9 mouse cellular contexts compared by ENCODE assay signal in genomic region chr1:180966542-180966941, GRCm38 (mm10). TPM values are rescaled to one million over a fixed set of nuclear protein-coding genes. Genes with fewer than 3 reads are reported as not detected.
A peak's percentile ranks its signal among the peaks of the same experiment; 100 is the strongest.
DNase-seq lines count a peak whose midpoint lies in the region; ATAC-seq lines count a peak whose summit lies in the region.
"Had no signal": no experiment of that assay in that cellular context is flagged by ENCODE, and none has a peak within 500 bp of the region (broad histone marks: within the 10 kb centered on the region; RNA-seq: fewer than 3 reads in every experiment).

No protein-coding gene starts in this region.

- no peaks in the 10 kb centered on the region for H3K9me3 ChIP-seq in embryonic facial prominence, embryonic 15.5 days (replicated peaks)
- no peaks in the 10 kb centered on the region for H3K9me3 ChIP-seq in hindbrain, embryonic 11.5 days (ENCODE audit: control insufficient read depth, low read length)

- H3K27me3 ChIP-seq in embryonic facial prominence, embryonic 15.5 days = no peaks in the 10 kb centered on the region
- H3K27me3 ChIP-seq in hindbrain, embryonic 11.5 days (ENCODE audit: control insufficient read depth, insufficient read depth, low read length) = no peaks in the 10 kb centered on the region

- no peak overlapping the region for H3K4me2 ChIP-seq in embryonic facial prominence, embryonic 15.5 days (replicated peaks)
- no peak overlapping the region for H3K4me2 ChIP-seq in hindbrain, embryonic 11.5 days (replicated peaks; ENCODE audit: low read depth, low read length)

- H3K4me1 ChIP-seq in embryonic facial prominence, embryonic 15.5 days = peaks cover 6% of the 10 kb centered on the region
- H3K4me1 ChIP-seq in hindbrain, embryonic 11.5 days (replicated peaks; ENCODE audit: control insufficient read depth, insufficient read depth, low read length) = no peaks in the 10 kb centered on the region

- peaks cover 76% of the 10 kb centered on the region for H3K36me3 ChIP-seq in embryonic facial prominence, embryonic 15.5 days
- H3K36me3 ChIP-seq in hindbrain, embryonic 11.5 days (ENCODE audit: control insufficient read depth, insufficient read depth, low read length) = no peaks in the 10 kb centered on the region

- peak; percentile 40 for DNase-seq in kidney, adult 11 months
- DNase-seq in kidney, adult 8-10 months = no peak
- peak; percentile 87 for DNase-seq in NIH3T3 (ENCODE audit: low read depth)
- peak; percentile 83 for DNase-seq in lung, postnatal 10 days
- DNase-seq in yolk sac, embryonic 10.5 days (ENCODE audit: low spot score) = no peak
- no peak for DNase-seq in hindbrain, embryonic 11.5 days (ENCODE audit: low spot score)
- DNase-seq: cerebellum, postnatal 10 days had no signal

- H3K9ac ChIP-seq in embryonic facial prominence, embryonic 15.5 days = no peak overlapping the region
- no peak overlapping the region for H3K9ac ChIP-seq in hindbrain, embryonic 11.5 days (ENCODE audit: low read depth, low read length)

- peak overlapping the region; percentile 39 for H3K27ac ChIP-seq in embryonic facial prominence, embryonic 15.5 days (replicated peaks)
- H3K27ac ChIP-seq in hindbrain, embryonic 11.5 days (ENCODE audit: low read depth, low read length) = no peak overlapping the region

- 32% methylated on average over 3 of the region's 3 CpGs for WGBS in embryonic facial prominence, embryonic 15.5 days
- 56% methylated on average over 3 of the region's 3 CpGs for WGBS in hindbrain, embryonic 11.5 days

- 0 out of 2 replicates have a peak, but pooled peaks have one; percentile 44 for ATAC-seq in embryonic facial prominence, embryonic 15.5 days (ENCODE audit: insufficient number of reproducible peaks, low FRiP score, low TSS enrichment, low read depth)
- no peak for ATAC-seq in hindbrain, embryonic 11.5 days (ENCODE audit: low FRiP score)
- no peak for ATAC-seq in inflammation-experienced regulatory T-cells, adult 6 months

- no peak overlapping the region for H3K4me3 ChIP-seq in embryonic facial prominence, embryonic 15.5 days (replicated peaks)
- H3K4me3 ChIP-seq in hindbrain, embryonic 11.5 days (ENCODE audit: low read depth, low read length) = no peak overlapping the region

RNA-seq across cellular contexts. Expression of gene Tmem63a, which starts 24.4 kb away (rescaled TPM):
- polyA plus RNA-seq in embryonic facial prominence, embryonic 15.5 days (2015; fragmentation: Nextera tagmentation; extraction: Ambion mirVana) = 17.3 and 18.5 TPM in 2 replicates
- 3.0 and 3.4 TPM in 2 replicates for polyA plus RNA-seq in hindbrain, embryonic 11.5 days (2014; fragmentation: Nextera tagmentation; extraction: Ambion mirVana)
- 10 to 100 TPM; 12.8 to 18.6 (median 14.0) TPM for polyA plus RNA-seq in inflammation-experienced regulatory T-cells, adult 6 months (2017; shearing (Covaris generic))

RNA-seq across cellular contexts. Expression of gene Lefty1, which starts 31.7 kb away (rescaled TPM):
- polyA plus RNA-seq in embryonic facial prominence, embryonic 15.5 days (2015; fragmentation: Nextera tagmentation; extraction: Ambion mirVana) = 4.0 and 4.6 TPM in 2 replicates
- polyA plus RNA-seq in hindbrain, embryonic 11.5 days (2014; fragmentation: Nextera tagmentation; extraction: Ambion mirVana) = 0.39 and 0.90 TPM in 2 replicates
- not detected for polyA plus RNA-seq in inflammation-experienced regulatory T-cells, adult 6 months (2017; shearing (Covaris generic))

RNA-seq across cellular contexts. Expression of gene Ephx1, which starts 54.2 kb away (rescaled TPM):
- 16.3 and 17.7 TPM in 2 replicates for polyA plus RNA-seq in embryonic facial prominence, embryonic 15.5 days (2015; fragmentation: Nextera tagmentation; extraction: Ambion mirVana)
- polyA plus RNA-seq in hindbrain, embryonic 11.5 days (2014; fragmentation: Nextera tagmentation; extraction: Ambion mirVana) = 1.5 and 2.2 TPM in 2 replicates
- 100 to 1,000 TPM in 2 of 3 experiments, 10 to 100 TPM in 1; 40.9 to 267 (median 215) TPM for polyA plus RNA-seq in inflammation-experienced regulatory T-cells, adult 6 months (2017; shearing (Covaris generic))

Comparison
In these comparisons a context has a peak if more than half of its experiments do, and no peak if none do; other contexts are left out.
1. DNase-seq: peak in kidney, adult 11 months (single experiment), NIH3T3 (single experiment) and lung, postnatal 10 days (single experiment); none in kidney, adult 8-10 months (0 of 2), yolk sac, embryonic 10.5 days (single experiment) and hindbrain, embryonic 11.5 days (single experiment).